Mouse (Mus musculus): ENCODE data around the gene Tent4b. TPM values are rescaled to one million over a fixed set of nuclear protein-coding genes. Genes with fewer than 3 reads are reported as not detected.

Gene Tent4b
- polyA plus RNA-seq (2017; shearing (Covaris generic)): 6.2 TPM

DNA sequence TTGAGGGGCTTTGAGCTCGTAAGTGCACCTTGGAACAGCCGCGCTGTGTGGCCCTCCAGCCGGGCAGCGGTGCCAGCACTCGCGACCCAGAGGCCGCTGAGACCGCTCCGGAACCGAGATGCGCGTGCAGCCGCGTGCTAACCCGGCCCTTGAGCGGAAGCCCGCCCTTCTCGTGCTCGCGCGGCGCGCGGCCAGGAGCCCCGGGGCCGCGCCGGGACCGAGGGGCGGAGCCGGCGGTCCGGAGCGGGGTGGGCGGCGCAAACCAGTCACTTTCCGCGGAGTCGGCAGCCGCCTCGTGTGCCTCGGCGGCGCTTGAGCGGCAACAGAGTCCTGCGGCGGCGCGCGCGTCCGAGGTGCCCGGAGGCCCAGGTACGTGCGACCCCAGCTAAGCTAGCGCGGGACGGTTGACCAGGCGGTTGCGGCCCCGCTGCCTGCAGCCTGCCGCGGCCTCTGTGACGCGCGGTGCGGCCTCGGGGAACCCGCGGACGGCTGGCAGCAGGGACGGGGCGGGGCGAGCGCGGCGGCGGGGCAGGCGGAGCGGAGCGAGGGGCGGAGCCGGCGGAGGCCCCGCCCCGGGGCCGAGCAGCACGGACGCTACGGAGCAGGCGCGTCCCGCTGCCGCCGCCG is at the start of gene Tent4b:
TSS of gene Tent4b (plus strand) at position 269 of the 627 bp plus-strand sequence.

DNA sequence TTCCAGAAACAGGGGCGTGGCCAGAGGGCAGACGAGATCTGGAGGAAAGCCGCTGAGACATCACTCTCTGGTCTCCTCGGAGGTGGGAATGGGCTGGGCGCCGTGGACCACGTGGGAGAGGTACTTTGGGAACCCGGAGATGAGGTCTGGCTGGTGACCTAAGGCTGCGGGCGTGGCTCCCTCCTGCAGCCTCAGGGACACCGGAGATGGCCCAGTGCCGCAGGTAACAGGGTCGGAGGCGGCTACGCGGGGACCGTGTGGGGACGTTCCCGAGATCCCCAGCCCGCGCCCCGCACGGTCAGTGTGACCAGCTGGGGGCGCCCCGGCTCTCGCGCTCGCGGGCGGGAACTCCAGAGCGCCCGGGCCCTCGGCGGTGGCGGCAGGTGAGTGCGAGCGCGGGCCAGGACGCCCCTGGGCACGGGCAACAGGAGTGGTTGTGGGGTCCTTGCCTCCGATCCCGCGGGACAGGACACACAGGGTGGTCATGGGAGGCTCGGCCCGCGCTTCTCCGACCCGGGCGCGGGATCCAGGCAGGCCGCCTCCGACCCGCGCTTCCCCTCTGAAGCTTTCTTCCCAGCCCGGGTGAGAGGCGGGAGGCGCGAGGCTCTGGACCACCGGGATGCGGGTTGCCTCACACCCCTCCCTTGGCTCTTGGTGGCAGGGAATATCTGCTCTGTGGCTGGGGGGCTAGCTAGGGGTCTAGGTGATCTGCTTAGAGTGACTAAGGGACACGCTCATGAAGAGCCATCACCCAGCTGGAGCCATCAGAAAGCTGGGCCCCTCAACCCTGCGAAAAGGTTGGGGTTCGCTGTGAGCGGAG is 73.4 kb downstream of the Tent4b start, which contains the start of gene Adcy7:
TSS of gene Adcy7 (plus strand) at position 173 of the 820 bp plus-strand sequence.

Other genes with a start within 250 kb of the Tent4b start
- gene Zfp423, start 239.6 kb upstream of the Tent4b start, polyA plus RNA-seq (2017; shearing (Covaris generic)): not detected
- gene Cnep1r1, start 80.4 kb upstream of the Tent4b start, polyA plus RNA-seq (2017; shearing (Covaris generic)): 37.6 TPM
- gene Heatr3, start 61.4 kb upstream of the Tent4b start, polyA plus RNA-seq (2017; shearing (Covaris generic)): 25.3 TPM
- 175 TPM for gene Adcy7, start 73.2 kb downstream of the Tent4b start, polyA plus RNA-seq (2017; shearing (Covaris generic))
- 26.2 TPM for gene Brd7, start 163.0 kb downstream of the Tent4b start, polyA plus RNA-seq (2017; shearing (Covaris generic))